Mouse (Mus musculus) right cerebral cortex, postnatal 14 days (tissue): ENCODE measurements at regions not wholly inside any gene's neighbourhood (a gene's known extent, or its start where the extent isn't known, plus 50 kb on each side); places are given as distances from the start of the nearest gene placed in this dataset.
A peak's percentile ranks its signal among the peaks of the same experiment; 100 is the strongest.

ENCODE experiments used
- DNase-seq: peaks from one replicate; pipeline ENCODE4 v3.0.0; 2022

- DNase-seq, result no peak
Observed at GRCm38 (mm10) chr13:7306995-7307394, 658.4 kb upstream of the Pfkp start.

GRCm38 (mm10) chr13:7307396-7307795, 658.8 kb upstream of the Pfkp start:
- DNase-seq, result no peak

DNA sequence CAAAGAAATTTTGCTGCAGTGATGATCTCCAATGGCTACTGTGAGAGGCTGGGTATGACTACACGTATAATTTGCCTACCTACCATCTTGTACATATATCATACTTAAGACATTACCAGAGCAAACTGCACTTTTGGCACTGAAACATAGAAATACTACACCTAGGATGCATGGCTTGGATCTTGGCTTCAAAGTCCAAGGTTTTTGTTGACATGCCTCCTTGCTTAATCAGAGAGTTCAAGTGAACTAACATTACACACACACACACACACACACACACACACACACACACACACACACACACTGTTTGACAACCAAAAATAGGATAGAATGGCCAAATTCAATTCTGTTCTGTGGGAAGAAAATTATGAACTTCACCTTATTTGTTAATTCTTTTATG, 664.9 kb upstream of the Pfkp start:
- no peak for DNase-seq

DNA sequence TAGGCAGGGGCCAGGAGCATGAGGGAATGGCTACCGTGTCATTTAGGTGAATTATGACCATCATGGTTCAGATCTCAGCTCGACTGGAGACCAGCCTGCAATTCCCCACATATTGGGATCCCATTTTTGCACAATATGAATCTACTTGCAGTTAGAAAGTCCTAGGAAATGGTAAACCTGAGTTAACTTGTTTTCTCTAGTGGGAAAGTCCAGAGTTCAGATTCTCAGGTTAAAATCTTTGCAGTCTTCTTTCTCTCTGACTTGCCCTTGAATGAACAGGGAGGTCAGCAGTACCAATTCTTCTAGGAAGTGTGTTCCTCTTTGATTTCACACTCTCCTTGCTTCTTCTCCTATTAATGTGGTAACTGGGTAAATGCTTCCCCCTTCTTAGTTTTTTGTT, 681.6 kb upstream of the Pfkp start:
- DNase-seq, result no peak

- DNase-seq, result no peak
Observed at GRCm38 (mm10) chr13:7345760-7346159, 697.2 kb upstream of the Pfkp start.

- no peak for DNase-seq
Observed at GRCm38 (mm10) chr13:7348431-7348830, 699.9 kb upstream of the Pfkp start.

DNA sequence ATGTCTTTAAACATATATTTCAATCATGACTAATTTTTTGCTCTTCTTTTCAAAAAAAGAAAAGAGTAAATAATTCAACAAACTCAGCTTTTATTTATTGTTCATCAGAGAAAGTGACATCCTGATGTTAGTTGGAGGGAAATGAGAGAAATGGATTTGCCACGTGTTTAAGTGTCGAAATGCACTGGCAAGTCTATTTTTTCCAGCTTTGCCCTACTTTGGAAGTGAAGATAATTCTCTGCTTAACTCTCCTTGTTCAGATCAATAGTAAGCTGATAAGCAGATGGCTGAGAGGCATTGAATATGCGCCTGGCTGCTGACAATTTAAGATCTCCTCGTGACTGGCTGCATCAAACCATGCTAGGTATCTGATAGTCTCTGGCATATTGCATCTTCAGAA, 704.4 kb upstream of the Pfkp start:
- peak; percentile 3 for DNase-seq

DNA sequence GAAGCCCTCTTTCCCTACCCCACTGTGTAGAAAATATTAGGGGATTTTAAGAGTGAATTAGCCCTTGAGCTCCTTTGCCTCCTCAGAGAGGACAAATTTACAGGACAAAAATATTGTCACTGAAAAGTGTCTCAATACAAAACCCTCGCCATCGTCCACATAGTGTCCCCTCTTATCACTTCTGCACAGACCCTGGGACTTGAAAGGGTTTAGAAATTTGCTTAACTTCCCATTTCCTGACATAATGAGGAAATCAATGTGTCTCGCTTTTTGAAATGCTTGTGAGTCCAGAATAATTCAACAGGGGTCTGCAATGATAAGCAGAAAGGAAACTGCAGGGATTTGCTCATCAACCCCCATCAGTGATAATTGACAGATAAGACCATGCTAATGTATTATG, 708.5 kb upstream of the Pfkp start:
- no peak for DNase-seq

DNA sequence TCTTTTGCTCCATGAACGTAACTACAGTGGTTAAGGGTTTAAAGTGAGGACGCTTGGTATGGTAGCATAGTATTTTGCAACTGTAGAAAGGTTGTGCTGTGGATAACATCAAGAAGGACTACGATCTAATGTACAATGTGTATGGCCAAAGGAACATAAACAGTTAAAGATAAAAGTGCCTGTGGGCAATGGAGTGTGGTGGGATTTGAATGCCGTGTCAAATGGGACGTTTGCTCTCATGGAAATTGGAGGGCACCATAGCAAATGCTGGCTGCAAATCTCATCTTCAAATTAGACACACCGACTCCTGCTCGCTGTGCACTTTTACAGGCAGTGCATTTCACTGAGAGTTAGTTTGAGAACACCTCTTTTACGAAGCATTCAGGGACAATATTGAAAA, 725.0 kb upstream of the Pfkp start:
- no peak for DNase-seq

- DNase-seq, result no peak
Observed at GRCm38 (mm10) chr13:7374993-7375627, 726.5 kb upstream of the Pfkp start.

DNA sequence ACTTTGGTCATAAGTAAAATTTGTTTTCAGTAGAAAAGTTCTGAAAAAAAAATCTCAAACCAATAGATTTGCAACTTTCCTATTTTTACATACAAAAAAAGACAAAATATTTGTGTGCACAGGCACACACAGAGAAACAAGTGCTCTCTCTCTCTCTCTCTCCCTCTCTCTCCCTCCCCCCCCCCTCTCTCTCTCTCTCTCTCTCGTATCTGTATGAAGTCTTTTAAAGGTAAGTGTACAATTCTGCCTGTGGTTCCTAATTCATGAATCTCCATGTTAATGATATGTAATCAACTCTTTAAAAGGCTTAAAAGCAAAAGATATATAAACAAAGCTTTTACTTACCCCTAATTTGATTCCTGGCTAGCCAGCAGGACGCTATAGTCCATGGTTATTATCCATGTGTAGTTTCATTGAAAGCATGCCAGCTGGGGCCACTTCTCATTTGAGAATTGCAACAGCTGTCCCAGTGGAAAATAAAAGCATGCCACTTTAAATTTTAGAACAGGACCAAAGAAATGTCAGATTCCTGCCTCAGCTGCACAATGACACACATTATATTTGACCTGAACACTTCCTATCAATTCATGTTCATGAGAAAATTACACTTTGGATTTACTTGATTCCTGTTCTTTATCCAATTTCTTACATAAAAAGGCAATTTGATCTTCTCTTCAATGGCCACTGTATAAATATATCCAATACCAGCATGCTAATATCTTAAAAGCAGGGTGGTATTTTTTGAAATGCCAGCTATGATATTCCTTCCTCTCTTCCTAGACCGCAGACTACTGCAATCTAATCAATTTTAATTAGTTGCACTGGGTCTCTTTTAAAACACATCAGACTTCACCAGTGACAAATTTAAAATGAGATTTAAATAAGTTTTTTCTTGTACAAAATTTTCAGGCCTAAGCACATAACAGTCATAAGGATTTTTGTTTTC, 766.0 kb upstream of the Pfkp start:
- DNase-seq, result no peak

GRCm38 (mm10) chr13:7427750-7428149, 774.9 kb upstream of the Adarb2 start:
- DNase-seq, result no peak

GRCm38 (mm10) chr13:7429271-7429670, 773.4 kb upstream of the Adarb2 start:
- no peak for DNase-seq

GRCm38 (mm10) chr13:7451434-7452002, 751.1 kb upstream of the Adarb2 start:
- no peak for DNase-seq

DNA sequence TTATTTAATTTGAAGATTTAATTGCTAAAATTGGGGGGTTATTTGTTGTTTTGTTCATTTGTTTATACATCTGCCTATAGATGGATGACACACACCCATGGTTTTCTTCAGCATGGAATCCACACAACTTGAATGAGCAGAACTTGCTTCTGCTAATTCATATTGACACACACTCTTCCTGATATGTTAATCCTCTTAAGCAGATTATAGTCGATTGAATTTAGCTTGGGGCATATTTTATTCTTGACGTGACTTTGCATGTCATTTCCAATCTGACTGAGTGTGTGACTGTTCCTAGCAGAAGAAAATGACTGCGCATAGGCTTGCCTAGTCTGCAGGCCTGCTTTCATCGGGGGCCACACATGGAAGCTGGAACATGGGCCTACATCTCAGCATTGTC, 727.0 kb upstream of the Adarb2 start:
- DNase-seq, result no peak

- no peak for DNase-seq
Observed at GRCm38 (mm10) chr13:7518090-7518489, 684.6 kb upstream of the Adarb2 start.

DNA sequence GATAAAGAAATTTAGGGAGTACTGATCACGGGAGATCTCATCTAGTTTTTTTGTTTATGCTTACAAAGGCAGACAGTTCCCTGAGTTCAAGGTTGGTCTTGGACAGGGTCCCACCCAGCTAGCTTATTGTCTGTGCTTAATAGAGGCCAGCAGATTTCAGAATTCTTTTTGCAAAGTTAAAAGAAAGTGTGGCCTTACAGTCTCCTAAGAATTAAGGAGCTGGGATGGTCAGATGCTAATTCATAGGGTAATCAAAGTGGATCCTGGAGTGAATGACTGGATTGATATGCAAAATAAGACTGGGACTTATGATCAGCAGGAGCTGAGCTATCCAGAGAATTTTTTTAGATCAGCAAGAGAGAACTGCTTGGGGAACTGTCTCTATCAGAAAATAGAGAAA, 678.2 kb upstream of the Adarb2 start:
- no peak for DNase-seq

DNA sequence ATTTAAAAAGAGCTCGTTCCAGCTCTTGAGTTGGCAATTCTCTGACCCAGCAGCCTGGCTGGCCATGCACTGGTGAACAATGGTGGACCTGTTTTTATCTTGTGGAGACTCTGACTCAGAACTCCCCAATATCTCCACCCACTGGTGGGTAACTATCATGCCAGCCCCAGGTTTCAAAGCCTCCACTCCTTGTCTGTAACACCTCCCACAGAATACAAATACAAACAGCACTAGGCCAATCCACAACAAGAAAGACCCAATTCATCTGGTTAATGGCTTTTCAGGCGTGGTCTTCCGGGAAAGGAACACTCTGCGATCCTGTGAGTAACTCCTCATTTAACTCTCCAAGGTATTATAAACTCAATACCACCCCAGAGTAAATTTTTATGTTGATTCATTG, 663.8 kb upstream of the Adarb2 start:
- no peak for DNase-seq

DNA sequence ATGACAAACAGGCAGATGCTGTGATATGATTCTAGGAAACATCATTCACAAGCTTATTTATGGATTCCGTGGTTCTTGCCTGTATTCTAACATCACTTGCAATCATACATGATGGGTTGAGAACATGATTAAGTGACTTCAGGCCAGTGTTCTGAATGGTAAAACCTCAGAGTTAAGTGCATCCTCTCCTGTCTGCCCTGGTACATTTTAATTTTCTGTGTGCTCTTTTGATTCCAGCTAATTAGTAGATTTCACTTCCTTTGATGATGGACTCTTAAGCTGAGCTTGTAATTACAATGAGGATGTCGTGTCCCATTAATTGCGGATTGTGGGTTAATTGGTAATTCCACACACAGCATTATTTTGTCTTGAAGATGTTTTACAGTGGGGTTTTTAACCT, 618.6 kb upstream of the Adarb2 start:
- no peak for DNase-seq
